Mouse (Mus musculus) embryonic facial prominence, embryonic 14.5 days (tissue): ENCODE measurements around the gene Atxn10. TPM values are rescaled to one million over a fixed set of nuclear protein-coding genes. Genes with fewer than 3 reads are reported as not detected.

Source experiments
- ATAC-seq: fragments of 200-750 bp; cut with Nextera tagmentation; 2 replicates; pipeline ENCODE4 v1.8.0; 2017; ENCODE audit warnings: low read depth, moderate number of reproducible peaks, moderate TSS enrichment
- DNase-seq: peaks from one replicate; pipeline ENCODE4 v3.0.0-alpha.2; 2015; ENCODE audit warnings: low spot score
- H3K27ac ChIP-seq: fragments of 300-500 bp; sonication (generic); replicated peaks from 2 replicates; pipeline ENCODE4 v1.5.1; 2014; ENCODE audit warnings: low read depth, mild to moderate bottlenecking, low read length, moderate library complexity
- H3K27me3 ChIP-seq: fragments of 300-500 bp; sonication (generic); replicated peaks from 2 replicates; pipeline ENCODE4 v1.6.1; 2014; ENCODE audit warnings: low read length; ENCODE audit not compliant: control insufficient read depth, insufficient read depth
- H3K36me3 ChIP-seq: fragments of 300-500 bp; sonication (generic); 2 replicates; pipeline ENCODE4 v1.6.1; 2014; ENCODE audit warnings: low read length, mixed read lengths; ENCODE audit not compliant: control insufficient read depth, insufficient read depth
- H3K4me1 ChIP-seq: fragments of 300-500 bp; sonication (generic); 2 replicates; pipeline ENCODE4 v1.6.1; 2014; ENCODE audit warnings: antibody characterized with exemption, low read length; ENCODE audit not compliant: control insufficient read depth, insufficient read depth
- H3K4me2 ChIP-seq: fragments of 300-500 bp; sonication (generic); 2 replicates; pipeline ENCODE4 v1.6.1; 2014; ENCODE audit warnings: low read depth, mild to moderate bottlenecking, low read length, moderate library complexity, mixed read lengths
- H3K4me3 ChIP-seq: fragments of 300-500 bp; sonication (generic); 2 replicates; pipeline ENCODE4 v1.5.1; 2014; ENCODE audit warnings: low read depth, mild to moderate bottlenecking, low read length
- H3K9ac ChIP-seq: fragments of 300-500 bp; sonication (generic); 2 replicates; pipeline ENCODE4 v1.6.1; 2014; ENCODE audit warnings: low read depth, mild to moderate bottlenecking, low read length, moderate library complexity, mixed read lengths
- H3K9me3 ChIP-seq: fragments of 300-500 bp; sonication (generic); 2 replicates; pipeline ENCODE4 v1.6.1; 2016; ENCODE audit warnings: low read length; ENCODE audit not compliant: control insufficient read depth
- WGBS: fragments of 180-500 bp; shearing (Covaris S2); extraction: QIAGEN DNeasy Blood & Tissue Kit; methylation state at CpG from one replicate; pipeline ENCODE4 v1.1.7; 2014; 5-methylcytosine and 5-hydroxymethylcytosine counted together
- polyA plus RNA-seq: library from polyadenylated mRNA; unstranded; fragments of >200 nt; fragmentation: Nextera tagmentation; extraction: Ambion mirVana; gene quantifications from 2 replicates; pipeline ENCODE4 v1.2.1, GENCODE M21; 2014

The Atxn10 gene
- polyA plus RNA-seq, 1 experiment from 2014 or later, result 261 TPM

DNA sequence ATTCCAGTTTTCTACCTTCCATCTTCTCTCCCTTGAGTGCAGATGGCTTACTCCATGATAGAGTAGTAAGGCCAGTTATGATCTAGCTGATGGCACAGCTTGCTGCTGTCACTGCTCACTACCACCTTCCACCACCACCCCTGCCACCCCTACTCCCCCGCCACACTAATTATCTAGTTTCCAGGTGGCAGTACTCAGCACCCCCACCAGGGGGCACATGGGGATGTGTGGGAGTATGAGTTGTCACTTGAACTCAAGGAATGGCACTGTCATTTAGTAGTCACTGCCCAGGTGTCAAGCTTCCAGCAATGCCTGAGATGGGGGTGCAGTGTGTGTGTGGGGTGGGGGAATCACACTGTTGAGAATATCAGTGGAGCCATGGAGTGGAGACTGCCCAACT, 141.5 kb downstream of the Atxn10 start:
- DNase-seq (no peak), ATAC-seq (no peak)
- H3K4me1 ChIP-seq, result peaks cover 5% of the 10 kb centered on the region; the same call in 1 of the 2 replicates
- H3K9ac ChIP-seq, result no peak overlapping the region
- no peak overlapping the region for H3K27ac ChIP-seq
- H3K27me3 ChIP-seq, result no peaks in the 10 kb centered on the region
- no peak overlapping the region for H3K4me3 ChIP-seq
- no peaks in the 10 kb centered on the region for H3K9me3 ChIP-seq
- 14% methylated on average over 1 of the region's 1 CpGs for WGBS
- no peak overlapping the region for H3K4me2 ChIP-seq
- H3K36me3 ChIP-seq, result no peaks in the 10 kb centered on the region

DNA sequence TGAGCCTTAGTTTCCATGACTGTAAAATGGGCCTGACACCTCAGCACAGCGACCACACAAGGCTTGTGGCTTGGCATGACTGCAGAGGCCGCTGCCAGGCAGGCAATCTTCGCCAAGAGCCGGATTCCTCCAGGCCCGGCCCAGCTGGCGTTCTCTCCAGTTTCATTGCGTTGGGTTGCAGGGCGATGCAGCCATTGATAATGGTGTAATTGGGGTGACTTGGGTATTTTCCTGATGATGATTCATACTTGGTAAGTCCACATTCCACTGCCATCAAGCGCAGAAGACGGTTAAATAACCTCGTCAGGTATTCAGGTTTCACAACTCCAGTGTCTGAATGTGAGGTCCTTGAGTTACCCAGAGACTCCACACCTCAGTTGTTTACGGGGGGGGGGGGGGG, 143.3 kb downstream of the Atxn10 start:
- Histone ChIP-seq H3K27ac (no peak overlapping the region; the same call in 1 of the 2 replicates), H3K4me3 (no peak overlapping the region), H3K36me3 (no peaks in the 10 kb centered on the region), H3K9ac (no peak overlapping the region), H3K4me1 (peaks cover 5% of the 10 kb centered on the region; the same call in 1 of the 2 replicates), H3K27me3 (no peaks in the 10 kb centered on the region), H3K4me2 (no peak overlapping the region), H3K9me3 (no peaks in the 10 kb centered on the region)
- 82% methylated on average over 11 of the region's 12 CpGs for WGBS
- DNase-seq (peak; percentile 58), ATAC-seq (peak; percentile 38; the same call in 1 of the 2 replicates)

DNA sequence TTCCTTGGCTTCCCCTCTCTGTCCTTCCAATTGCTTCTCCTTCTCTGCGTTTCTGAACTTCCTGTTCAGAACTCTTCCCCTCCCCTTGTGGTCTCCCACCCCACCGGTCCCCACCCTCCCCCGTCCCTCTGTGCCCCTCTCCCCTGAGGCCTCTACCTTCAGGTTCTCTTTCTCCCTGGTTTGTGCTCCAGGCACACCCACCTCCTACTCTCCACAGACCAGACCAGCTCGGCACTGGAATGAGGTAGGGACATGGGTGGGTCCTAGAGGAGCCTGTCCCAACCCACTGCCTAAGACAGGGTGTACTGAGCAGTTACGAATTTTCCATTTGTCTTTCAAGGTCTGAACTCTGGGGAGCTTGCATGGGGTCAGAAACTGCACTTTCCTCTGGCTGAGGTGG, 143.9 kb downstream of the Atxn10 start:
- H3K9ac ChIP-seq, result no peak overlapping the region
- DNase-seq (no peak), ATAC-seq (peak; percentile 73)
- H3K36me3 ChIP-seq, result no peaks in the 10 kb centered on the region
- no peak overlapping the region for H3K4me3 ChIP-seq
- WGBS, result 49% methylated on average over 5 of the region's 5 CpGs
- H3K4me2 ChIP-seq, result no peak overlapping the region
- H3K27me3 ChIP-seq, result no peaks in the 10 kb centered on the region
- H3K9me3 ChIP-seq, result no peaks in the 10 kb centered on the region
- peak overlapping the region; percentile 44 for H3K27ac ChIP-seq
- H3K4me1 ChIP-seq, result peaks cover 5% of the 10 kb centered on the region; the same call in 1 of the 2 replicates

- H3K4me1 ChIP-seq, result peaks cover 5% of the 10 kb centered on the region; the same call in 1 of the 2 replicates
- ATAC-seq (peak; percentile 28), DNase-seq (no peak)
- H3K9ac ChIP-seq, result no peak overlapping the region
- H3K4me2 ChIP-seq, result no peak overlapping the region
- peak overlapping the region; percentile 44; the same call in 1 of the 2 replicates for H3K27ac ChIP-seq
- 39% methylated on average over 3 of the region's 3 CpGs for WGBS
- no peak overlapping the region for H3K4me3 ChIP-seq
- H3K27me3 ChIP-seq, result no peaks in the 10 kb centered on the region
- no peaks in the 10 kb centered on the region for H3K36me3 ChIP-seq
- H3K9me3 ChIP-seq, result no peaks in the 10 kb centered on the region
These were observed 144.6 kb downstream of the Atxn10 start for GRCm38 (mm10) chr15:85480630-85481029.

- no peak for DNase-seq
- peaks cover under 1% of the 10 kb centered on the region; the same call in 1 of the 2 replicates for H3K4me1 ChIP-seq
- 77% methylated on average over 10 of the region's 10 CpGs for WGBS
These were observed 152.9 kb downstream of the Atxn10 start for GRCm38 (mm10) chr15:85488900-85489299.

DNA sequence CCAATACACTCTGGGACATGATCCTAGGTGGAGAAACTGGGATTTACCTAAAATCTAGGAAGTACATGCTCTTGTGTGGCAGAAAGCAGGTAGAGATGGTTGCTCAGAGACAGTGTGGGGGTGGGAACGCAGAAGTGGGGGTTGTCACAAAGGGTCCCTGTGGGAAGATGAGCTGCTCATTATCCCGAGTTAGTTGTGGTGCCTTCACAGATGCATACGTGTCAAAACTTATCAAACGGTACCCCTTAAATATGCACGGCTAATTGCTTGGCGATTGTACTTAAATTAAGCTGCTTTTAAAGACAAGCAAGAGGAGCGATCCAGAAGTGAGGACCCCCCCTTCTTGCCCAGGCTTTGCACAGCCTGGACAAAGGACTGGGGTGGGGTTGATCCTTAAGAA, 153.7 kb downstream of the Atxn10 start:
- peaks cover 8% of the 10 kb centered on the region for H3K4me1 ChIP-seq
- no peak for DNase-seq
- H3K36me3 ChIP-seq, result no peaks in the 10 kb centered on the region
- H3K27me3 ChIP-seq, result no peaks in the 10 kb centered on the region
- H3K4me2 ChIP-seq, result no peak overlapping the region
- H3K9ac ChIP-seq, result no peak overlapping the region
- no peak overlapping the region for H3K27ac ChIP-seq
- H3K4me3 ChIP-seq, result no peak overlapping the region
- 0 out of 2 replicates have a peak, but pooled peaks cover 5% of the 10 kb centered on the region for H3K9me3 ChIP-seq
- 73% methylated on average over 7 of the region's 7 CpGs for WGBS
- ATAC-seq, result no peak

More at GRCm38 (mm10) chr15:85488900-85489299, 152.9 kb downstream of the Atxn10 start:
- Histone ChIP-seq H3K4me3 (no peak overlapping the region), H3K4me2 (no peak overlapping the region), H3K27ac (no peak overlapping the region), H3K9me3 (0 out of 2 replicates have a peak, but pooled peaks cover 5% of the 10 kb centered on the region), H3K9ac (no peak overlapping the region), H3K27me3 (no peaks in the 10 kb centered on the region), H3K36me3 (no peaks in the 10 kb centered on the region)
- no peak for ATAC-seq

GRCm38 (mm10) chr15:85494163-85494621, 158.1 kb downstream of the Atxn10 start:
- H3K9ac ChIP-seq, result no peak overlapping the region
- no peaks in the 10 kb centered on the region for H3K27me3 ChIP-seq
- no peak overlapping the region for H3K4me3 ChIP-seq
- no peak for DNase-seq
- no peaks in the 10 kb centered on the region for H3K36me3 ChIP-seq
- peaks cover 8% of the 10 kb centered on the region for H3K4me1 ChIP-seq
- no peak overlapping the region for H3K4me2 ChIP-seq
- 11% methylated on average over 11 of the region's 11 CpGs for WGBS
- H3K9me3 ChIP-seq, result no peaks in the 10 kb centered on the region
- no peak for ATAC-seq
- H3K27ac ChIP-seq, result no peak overlapping the region

- no peak for DNase-seq
- peaks cover 8% of the 10 kb centered on the region for H3K4me1 ChIP-seq
- H3K36me3 ChIP-seq, result no peaks in the 10 kb centered on the region
- no peaks in the 10 kb centered on the region for H3K27me3 ChIP-seq
- ATAC-seq, result no peak
- 87% methylated on average over 4 of the region's 4 CpGs for WGBS
- H3K9ac ChIP-seq, result no peak overlapping the region
- no peak overlapping the region for H3K4me2 ChIP-seq
- no peaks in the 10 kb centered on the region for H3K9me3 ChIP-seq
- no peak overlapping the region for H3K27ac ChIP-seq
- no peak overlapping the region for H3K4me3 ChIP-seq
These were observed 161.5 kb downstream of the Atxn10 start for GRCm38 (mm10) chr15:85497548-85497947.

DNA sequence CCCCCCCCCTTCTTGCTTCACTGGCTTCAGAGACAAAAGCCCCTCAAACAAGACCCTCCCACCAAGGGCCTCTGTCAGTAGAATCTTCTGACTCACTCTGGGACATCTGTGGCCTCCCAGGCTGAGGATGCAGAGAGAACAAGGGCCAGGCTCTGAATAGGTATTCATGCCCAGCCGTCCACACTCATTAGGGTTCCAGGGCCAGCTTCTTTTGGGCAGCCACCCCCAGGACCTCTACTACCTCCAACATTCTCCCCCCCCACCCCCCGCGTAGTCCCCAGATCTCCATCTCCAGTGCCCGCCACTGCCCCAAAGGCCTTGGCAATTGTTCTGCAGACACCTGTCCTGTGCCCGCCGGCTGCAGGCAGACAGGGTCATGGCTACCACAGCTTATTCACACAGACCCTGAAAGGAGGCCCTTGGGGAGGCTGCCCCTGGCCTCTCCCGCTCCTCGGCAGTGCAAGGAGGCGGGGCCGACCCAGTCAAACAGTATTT, 162.0 kb downstream of the Atxn10 start:
- H3K36me3 ChIP-seq, result no peaks in the 10 kb centered on the region
- H3K9ac ChIP-seq, result no peak overlapping the region
- peaks cover 8% of the 10 kb centered on the region for H3K4me1 ChIP-seq
- H3K4me2 ChIP-seq, result no peak overlapping the region
- H3K4me3 ChIP-seq, result no peak overlapping the region
- peak; percentile 70; the same call in 1 of the 2 replicates for ATAC-seq
- H3K9me3 ChIP-seq, result no peaks in the 10 kb centered on the region
- no peak overlapping the region for H3K27ac ChIP-seq
- DNase-seq, result peak; percentile 48
- H3K27me3 ChIP-seq, result no peaks in the 10 kb centered on the region
- 50% methylated on average over 10 of the region's 10 CpGs for WGBS
